Mouse (Mus musculus): ENCODE data around the gene Camk2n1. TPM values are rescaled to one million over a fixed set of nuclear protein-coding genes. Genes with fewer than 3 reads are reported as not detected.

Camk2n1 gene
- polyA plus RNA-seq, 1 experiment from 2014 or later: 5.5 TPM

DNA sequence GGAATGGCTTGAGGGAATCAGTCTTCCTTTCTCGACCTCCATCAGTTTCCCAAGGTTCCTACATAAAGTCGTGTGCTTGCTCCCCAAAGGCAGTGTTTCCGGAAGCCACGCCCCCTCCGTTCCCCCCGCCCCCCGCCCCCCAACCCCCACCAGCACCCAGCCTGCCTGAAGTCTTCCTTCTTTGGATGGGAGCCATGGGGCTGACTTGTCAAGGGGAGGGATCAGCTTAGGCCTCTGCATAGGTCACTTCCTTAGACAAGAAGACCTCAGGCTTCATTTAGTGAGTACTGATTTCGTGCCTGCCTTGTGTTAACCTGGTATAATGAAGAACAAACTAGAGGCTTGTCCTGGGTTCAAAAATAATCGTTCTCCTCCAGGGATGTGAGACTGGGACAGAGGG, 6.8 kb downstream of the Camk2n1 start:
- H3K9ac ChIP-seq: no peak overlapping the region
- WGBS: 24% methylated on average over 9 of the region's 9 CpGs
- no peak overlapping the region for H3K27ac ChIP-seq
- H3K4me2 ChIP-seq (replicated peaks): no peak overlapping the region
- no peak overlapping the region for H3K4me3 ChIP-seq (replicated peaks)
- H3K4me1 ChIP-seq (replicated peaks): peaks cover 64% of the 10 kb centered on the region
- no peaks in the 10 kb centered on the region for H3K27me3 ChIP-seq (replicated peaks)
- no peak for ATAC-seq
- no peaks in the 10 kb centered on the region for H3K36me3 ChIP-seq
- no peaks in the 10 kb centered on the region for H3K9me3 ChIP-seq

DNA sequence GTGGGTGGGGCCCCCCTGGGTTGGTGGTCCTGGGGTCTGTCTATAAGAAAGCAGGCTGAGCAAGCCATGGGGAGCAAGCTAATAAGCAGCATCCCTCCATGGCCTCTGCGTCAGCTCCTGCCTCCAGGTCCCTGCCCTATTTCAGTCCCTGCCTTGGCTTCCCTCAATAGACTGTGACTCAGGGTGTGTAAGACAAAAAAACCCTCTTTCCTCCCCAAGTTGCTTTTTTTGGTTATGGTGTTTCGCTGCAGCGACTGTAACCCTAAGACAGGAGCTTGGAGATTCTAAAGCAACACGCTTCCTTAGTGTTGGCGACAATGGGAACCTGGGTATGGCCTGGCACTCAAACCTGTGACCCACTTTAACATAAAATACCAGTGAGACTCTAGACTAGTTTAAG, 7.4 kb downstream of the Camk2n1 start:
- peaks cover 58% of the 10 kb centered on the region for H3K4me1 ChIP-seq (replicated peaks)

DNA sequence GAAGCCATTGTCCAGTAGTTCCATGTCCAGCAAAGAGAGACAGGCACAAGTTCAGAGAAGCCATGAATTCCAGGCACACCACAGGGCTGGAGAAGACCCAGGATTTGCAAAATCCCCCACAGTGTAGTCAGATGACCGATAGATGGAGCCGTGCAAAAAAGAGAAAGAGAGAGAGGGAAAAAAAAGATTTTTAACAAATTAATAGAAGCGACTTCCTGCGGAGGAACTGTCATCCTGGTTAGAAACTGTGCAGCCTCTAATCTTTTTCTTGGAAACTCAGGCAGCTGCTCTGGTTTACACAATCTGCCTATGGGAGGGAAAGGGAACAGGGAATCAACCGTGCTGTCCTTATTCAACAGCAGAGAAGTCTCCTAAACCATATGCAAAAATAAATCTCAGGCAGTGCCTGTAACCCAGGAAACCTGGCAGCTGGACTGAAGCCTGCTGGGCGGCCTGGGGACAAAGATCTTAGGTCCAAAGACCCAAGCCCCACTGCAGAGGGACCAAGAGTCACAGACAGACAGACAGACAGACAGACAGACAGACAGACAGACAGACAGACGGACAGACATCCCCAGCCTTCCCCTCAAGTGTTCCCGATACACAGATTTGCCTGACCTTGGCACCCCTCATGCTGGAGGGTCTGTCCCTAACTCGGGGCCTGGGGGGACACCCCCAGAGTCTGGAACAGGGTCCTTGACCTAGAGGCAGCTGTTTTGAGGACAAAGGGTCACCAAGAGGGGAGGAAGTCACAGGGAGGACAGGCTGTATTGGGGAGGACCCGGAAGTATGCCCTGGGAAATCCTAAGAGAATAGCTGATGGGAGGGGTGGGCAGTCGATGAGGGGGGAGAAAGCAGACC, 9.1 kb downstream of the Camk2n1 start:
- H3K4me1 ChIP-seq (replicated peaks): peaks cover 59% of the 10 kb centered on the region
- no peaks in the 10 kb centered on the region for H3K27me3 ChIP-seq (replicated peaks)
- H3K9ac ChIP-seq: no peak overlapping the region
- no peaks in the 10 kb centered on the region for H3K9me3 ChIP-seq
- H3K4me3 ChIP-seq (replicated peaks): no peak overlapping the region
- peak; percentile 26 for ATAC-seq
- peak overlapping the region; percentile 96 for H3K27ac ChIP-seq
- H3K36me3 ChIP-seq: no peaks in the 10 kb centered on the region
- WGBS: 4% methylated on average over 11 of the region's 11 CpGs
- peak overlapping the region; percentile 63 for H3K4me2 ChIP-seq (replicated peaks)

More for the DNA sequence above, 7.4 kb downstream of the Camk2n1 start:
- no peaks in the 10 kb centered on the region for H3K9me3 ChIP-seq
- no peak overlapping the region for H3K9ac ChIP-seq
- H3K36me3 ChIP-seq: no peaks in the 10 kb centered on the region
- no peak for ATAC-seq
- WGBS: 95% methylated on average over 5 of the region's 5 CpGs
- H3K27ac ChIP-seq: no peak overlapping the region
- no peak overlapping the region for H3K4me3 ChIP-seq (replicated peaks)
- no peaks in the 10 kb centered on the region for H3K27me3 ChIP-seq (replicated peaks)
- no peak overlapping the region for H3K4me2 ChIP-seq (replicated peaks)

DNA sequence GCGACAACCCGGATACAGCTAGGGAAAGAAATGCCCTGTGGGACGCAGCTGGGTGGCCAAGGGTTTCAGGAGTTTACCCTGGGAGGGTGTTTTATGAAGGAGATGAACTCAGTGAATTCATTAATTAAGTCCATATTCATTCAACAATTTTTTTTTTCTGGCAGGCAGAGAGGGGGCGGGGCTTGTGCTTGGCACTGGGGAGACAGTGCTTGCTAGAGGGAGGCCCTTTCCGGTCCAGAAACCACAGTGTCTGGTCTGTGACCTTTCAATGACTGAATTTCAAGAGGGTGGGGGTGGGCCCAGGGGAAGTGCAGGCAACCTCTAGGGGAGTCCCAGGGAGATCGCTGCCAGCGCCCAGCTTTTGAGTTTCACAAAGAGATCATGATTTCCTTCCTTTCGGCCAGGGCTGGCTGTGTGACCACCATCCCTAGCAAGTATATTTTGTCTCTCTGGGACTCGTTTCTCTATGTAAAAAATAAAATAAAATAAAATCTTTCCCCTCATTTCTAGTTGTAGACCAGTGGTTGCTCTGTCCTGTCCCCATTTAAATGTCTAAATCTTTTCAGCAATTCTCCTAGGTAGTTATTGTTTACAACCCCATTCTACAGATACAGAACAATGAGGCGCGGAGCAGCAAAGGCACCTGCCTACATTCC, 9.8 kb downstream of the Camk2n1 start:
- 9% methylated on average over 11 of the region's 11 CpGs for whole genome bisulfite sequencing
- H3K9ac ChIP-seq: 0 out of 2 replicates have a peak overlapping the region, but pooled peaks have one; percentile 1
- peak; percentile 52 for ATAC-seq
- no peaks in the 10 kb centered on the region for H3K36me3 ChIP-seq
- H3K4me2 ChIP-seq (replicated peaks): peak overlapping the region; percentile 63
- H3K27ac ChIP-seq: peak overlapping the region; percentile 96
- H3K9me3 ChIP-seq: no peaks in the 10 kb centered on the region
- H3K4me1 ChIP-seq (replicated peaks): peaks cover 59% of the 10 kb centered on the region
- H3K4me3 ChIP-seq (replicated peaks): no peak overlapping the region
- no peaks in the 10 kb centered on the region for H3K27me3 ChIP-seq (replicated peaks)

DNA sequence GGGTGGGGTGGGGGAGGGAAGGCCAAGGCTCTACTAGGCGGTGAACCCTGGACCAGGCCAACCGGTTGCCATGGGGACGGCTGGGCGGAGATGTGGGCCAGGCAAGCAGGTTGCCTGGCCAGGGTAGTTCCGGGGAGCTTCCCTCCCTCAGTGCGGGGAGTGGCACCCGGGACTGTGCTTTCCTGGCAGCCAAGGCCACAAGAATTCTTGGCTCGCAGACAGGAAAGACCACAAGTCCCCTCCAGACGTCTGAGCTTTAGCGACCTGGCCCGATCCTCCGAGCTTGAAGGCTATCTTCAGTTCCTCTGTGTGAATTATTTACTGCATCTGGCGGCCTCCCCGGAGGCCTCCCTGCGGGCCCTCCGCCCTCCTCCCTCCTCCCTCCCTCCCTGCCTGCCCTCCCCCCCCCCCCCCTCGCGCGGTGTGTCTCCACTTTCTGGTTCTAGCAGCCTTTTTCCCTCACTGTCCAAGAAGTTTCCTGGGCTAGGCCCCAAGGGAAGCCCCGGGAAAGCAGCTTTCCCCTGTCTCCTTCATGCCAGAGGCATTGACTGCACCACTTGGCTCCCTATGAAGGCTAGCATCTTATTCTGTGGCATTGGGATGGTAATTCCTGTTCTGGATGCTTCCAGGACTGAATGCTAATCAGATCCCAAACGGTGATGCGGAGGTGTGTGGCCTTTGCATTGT, 10.7 kb downstream of the Camk2n1 start:
- no peaks in the 10 kb centered on the region for H3K9me3 ChIP-seq
- WGBS: 3% methylated on average over 19 of the region's 22 CpGs
- H3K36me3 ChIP-seq: no peaks in the 10 kb centered on the region
- H3K4me3 ChIP-seq (replicated peaks): peak overlapping the region; percentile 25; the same call in 1 of the 2 replicates
- H3K4me1 ChIP-seq (replicated peaks): peaks cover 60% of the 10 kb centered on the region
- 0 out of 2 replicates have a peak overlapping the region, but pooled peaks have one; percentile 14 for H3K9ac ChIP-seq
- ATAC-seq: peak; percentile 86
- H3K27me3 ChIP-seq (replicated peaks): no peaks in the 10 kb centered on the region
- H3K27ac ChIP-seq: peak overlapping the region; percentile 96
- H3K4me2 ChIP-seq (replicated peaks): peak overlapping the region; percentile 63

DNA sequence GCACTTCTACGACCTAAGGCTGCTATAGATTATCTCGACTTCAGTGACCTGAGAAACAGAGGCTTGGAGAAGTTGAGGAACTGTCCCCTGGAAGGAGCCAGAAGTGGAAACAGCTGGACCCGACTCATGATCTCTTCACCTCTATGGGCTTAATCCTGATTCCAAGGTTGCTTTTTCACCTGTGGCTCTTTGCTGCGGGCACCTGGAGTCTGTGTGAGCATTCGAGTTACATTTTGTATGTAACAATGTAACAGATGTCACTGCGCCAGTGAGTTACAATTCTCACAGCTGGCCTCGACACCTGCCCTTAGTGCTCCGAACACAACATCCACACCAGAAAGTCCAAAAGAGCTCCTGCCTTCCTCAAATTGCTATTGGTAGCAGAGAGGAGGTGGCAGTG, 11.3 kb downstream of the Camk2n1 start:
- no peaks in the 10 kb centered on the region for H3K36me3 ChIP-seq
- H3K9me3 ChIP-seq: no peaks in the 10 kb centered on the region
- no peak overlapping the region for H3K4me3 ChIP-seq (replicated peaks)
- ATAC-seq: no peak
- peak overlapping the region; percentile 96 for H3K27ac ChIP-seq
- 0 out of 2 replicates have a peak overlapping the region, but pooled peaks have one; percentile 6 for H3K9ac ChIP-seq
- no peaks in the 10 kb centered on the region for H3K27me3 ChIP-seq (replicated peaks)
- no peak overlapping the region for H3K4me2 ChIP-seq (replicated peaks)
- WGBS: 40% methylated on average over 8 of the region's 8 CpGs
- peaks cover 59% of the 10 kb centered on the region for H3K4me1 ChIP-seq (replicated peaks)

DNA sequence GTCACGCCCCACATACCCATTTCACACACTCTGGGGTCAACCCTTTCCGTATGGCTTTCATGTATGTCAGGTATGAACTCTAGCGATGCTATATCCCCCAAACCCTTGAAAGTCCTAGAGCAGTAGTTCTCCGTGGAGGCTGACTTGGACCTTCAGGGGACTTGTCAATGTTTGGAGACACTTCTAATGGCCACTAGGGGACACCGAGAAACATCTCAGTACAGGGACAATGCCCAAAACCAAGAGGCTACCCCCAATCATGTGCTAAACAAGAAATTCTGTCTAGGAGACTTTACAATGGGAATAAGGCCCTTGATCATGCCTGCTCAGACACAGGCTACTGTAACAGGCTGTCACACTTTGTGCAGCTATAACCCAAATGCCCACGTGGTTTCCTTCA, 12.6 kb downstream of the Camk2n1 start:
- Histone ChIP-seq H3K4me2 (replicated peaks) (no peak overlapping the region), H3K9ac (no peak overlapping the region), H3K4me1 (replicated peaks) (peaks cover 58% of the 10 kb centered on the region), H3K4me3 (replicated peaks) (no peak overlapping the region), H3K36me3 (no peaks in the 10 kb centered on the region), H3K27me3 (replicated peaks) (no peaks in the 10 kb centered on the region), H3K9me3 (no peaks in the 10 kb centered on the region), H3K27ac (no peak overlapping the region)
- 73% methylated on average over 6 of the region's 6 CpGs for WGBS
- ATAC-seq: no peak

DNA sequence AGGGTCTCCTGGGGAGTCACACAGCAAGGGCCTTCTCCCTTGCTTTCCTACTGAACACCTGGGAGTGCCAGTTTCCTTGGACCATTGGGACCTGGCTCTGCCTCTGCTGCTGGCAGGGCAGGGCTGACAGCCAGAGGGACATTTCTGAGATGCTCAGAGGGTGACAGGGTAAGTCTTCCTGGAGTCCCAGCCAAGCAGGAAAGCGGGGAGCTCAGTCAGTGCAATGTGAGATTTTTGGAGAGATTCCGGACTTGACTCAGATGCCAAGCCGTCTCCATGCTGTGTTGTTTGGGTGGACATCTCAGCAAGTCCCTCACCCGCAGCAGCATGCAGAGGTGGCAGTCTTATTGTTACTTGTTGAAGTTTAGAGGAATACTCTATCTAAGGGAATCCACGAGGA, 13.3 kb downstream of the Camk2n1 start:
- H3K4me2 ChIP-seq (replicated peaks): no peak overlapping the region
- ATAC-seq: no peak
- H3K4me3 ChIP-seq (replicated peaks): no peak overlapping the region
- H3K9me3 ChIP-seq: no peaks in the 10 kb centered on the region
- peak overlapping the region; percentile 38; the same call in 1 of the 2 replicates for H3K27ac ChIP-seq
- peaks cover 57% of the 10 kb centered on the region for H3K4me1 ChIP-seq (replicated peaks)
- H3K27me3 ChIP-seq (replicated peaks): no peaks in the 10 kb centered on the region
- H3K36me3 ChIP-seq: no peaks in the 10 kb centered on the region
- 85% methylated on average over 5 of the region's 5 CpGs for WGBS
- H3K9ac ChIP-seq: no peak overlapping the region

DNA sequence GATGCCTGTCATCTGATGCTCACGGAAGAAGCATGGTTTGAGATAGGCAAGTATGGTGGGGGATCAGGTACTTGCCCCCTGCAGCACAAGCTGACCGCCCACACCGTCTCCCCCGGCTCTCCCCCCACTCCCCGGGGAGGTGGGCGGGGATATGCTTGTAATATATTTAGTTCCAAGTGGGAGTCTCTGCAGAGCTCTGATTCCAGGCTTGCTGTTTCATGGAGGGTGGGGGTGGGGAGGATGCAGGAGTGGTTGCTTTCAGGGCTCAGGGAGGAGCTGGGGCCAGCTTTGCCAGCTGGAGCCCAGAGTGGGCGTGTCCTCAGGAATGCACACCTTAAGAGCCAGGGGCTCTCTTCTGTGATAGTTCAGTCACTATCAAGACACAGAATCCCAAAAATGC, 15.0 kb downstream of the Camk2n1 start:
- Histone ChIP-seq H3K9ac (no peak overlapping the region), H3K4me2 (replicated peaks) (peak overlapping the region; percentile 39), H3K4me1 (replicated peaks) (peaks cover 40% of the 10 kb centered on the region), H3K9me3 (no peaks in the 10 kb centered on the region), H3K27me3 (replicated peaks) (no peaks in the 10 kb centered on the region), H3K36me3 (no peaks in the 10 kb centered on the region), H3K4me3 (replicated peaks) (no peak overlapping the region), H3K27ac (peak overlapping the region; percentile 48; the same call in 1 of the 2 replicates)
- peak; percentile 10; the same call in 1 of the 2 replicates for ATAC-seq
- WGBS: 13% methylated on average over 7 of the region's 7 CpGs

DNA sequence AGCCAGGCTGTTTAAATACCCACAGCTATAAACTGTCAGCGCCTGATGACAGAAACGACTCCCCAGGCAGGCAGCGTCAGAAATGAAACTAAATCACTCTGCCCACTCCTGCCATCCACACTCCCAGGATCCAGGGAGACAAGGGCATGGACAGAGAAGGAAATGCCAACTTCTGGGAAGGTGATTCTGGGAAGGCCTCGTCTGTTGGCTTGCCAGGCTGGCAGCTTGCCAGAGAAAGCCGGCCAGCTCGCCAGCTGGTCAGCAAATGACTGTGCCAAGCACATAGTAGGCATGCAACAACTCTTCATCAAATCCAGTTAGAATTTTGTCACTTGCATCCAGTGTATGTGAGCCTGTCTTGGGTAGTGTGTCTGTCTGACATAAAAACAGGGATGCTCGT, 17.1 kb downstream of the Camk2n1 start:
- 0 out of 2 replicates have a peak overlapping the region, but pooled peaks have one; percentile 12 for H3K4me2 ChIP-seq (replicated peaks)
- H3K9ac ChIP-seq: no peak overlapping the region
- ATAC-seq: no peak
- no peak overlapping the region for H3K4me3 ChIP-seq (replicated peaks)
- WGBS: 39% methylated on average over 7 of the region's 7 CpGs
- no peaks in the 10 kb centered on the region for H3K27me3 ChIP-seq (replicated peaks)
- no peaks in the 10 kb centered on the region for H3K36me3 ChIP-seq
- 0 out of 2 replicates have a peak overlapping the region, but pooled peaks have one; percentile 13 for H3K27ac ChIP-seq
- peaks cover 24% of the 10 kb centered on the region for H3K4me1 ChIP-seq (replicated peaks)
- no peaks in the 10 kb centered on the region for H3K9me3 ChIP-seq

DNA sequence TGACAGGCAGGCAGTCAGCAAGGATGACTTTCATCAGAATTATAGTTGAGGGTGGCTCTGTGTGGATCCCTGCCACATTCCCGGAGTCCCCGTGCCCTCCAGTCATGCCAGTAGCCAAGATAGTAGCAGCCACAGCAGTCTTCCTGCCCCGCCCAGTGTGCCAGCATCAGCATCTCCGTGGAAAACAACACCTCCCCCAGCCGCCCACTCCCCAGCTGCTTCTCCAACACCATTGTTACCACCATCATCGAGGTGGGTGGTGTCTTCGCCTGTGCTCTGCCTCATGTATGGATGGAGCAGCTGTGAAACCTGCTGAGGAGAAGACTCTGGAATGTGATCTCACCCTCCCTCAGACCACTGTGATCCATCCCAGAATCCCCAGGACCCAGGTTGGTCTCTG, 25.5 kb downstream of the Camk2n1 start:
- H3K4me2 ChIP-seq (replicated peaks): no peak overlapping the region
- no peak for ATAC-seq
- H3K9me3 ChIP-seq: no peaks in the 10 kb centered on the region
- H3K27me3 ChIP-seq (replicated peaks): no peaks in the 10 kb centered on the region
- H3K4me3 ChIP-seq (replicated peaks): no peak overlapping the region
- H3K9ac ChIP-seq: no peak overlapping the region
- no peaks in the 10 kb centered on the region for H3K36me3 ChIP-seq
- H3K4me1 ChIP-seq (replicated peaks): 0 out of 2 replicates have a peak, but pooled peaks cover 5% of the 10 kb centered on the region
- H3K27ac ChIP-seq: no peak overlapping the region
- WGBS: 78% methylated on average over 7 of the region's 7 CpGs

DNA sequence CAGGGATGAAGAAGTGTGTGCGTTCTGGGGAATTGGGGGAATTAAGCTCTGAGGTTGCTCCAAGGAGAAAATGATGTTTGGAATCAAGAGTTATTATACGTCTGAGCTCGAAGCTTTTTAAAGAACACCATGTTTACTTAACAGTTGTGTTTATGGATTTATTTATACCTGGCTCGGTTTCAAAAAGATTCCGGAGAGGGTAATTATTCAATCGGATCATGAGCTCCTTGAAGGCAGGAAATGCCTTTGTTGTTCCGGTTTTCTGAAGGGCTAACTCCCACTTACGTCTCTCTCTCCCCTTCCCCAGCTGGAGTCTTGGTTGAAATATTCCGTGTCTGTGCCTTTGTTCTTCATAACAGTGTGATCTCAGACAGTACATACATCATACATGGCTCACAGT, 26.8 kb downstream of the Camk2n1 start:
- Histone ChIP-seq H3K4me1 (replicated peaks) (0 out of 2 replicates have a peak, but pooled peaks cover 6% of the 10 kb centered on the region), H3K27ac (no peak overlapping the region), H3K4me2 (replicated peaks) (no peak overlapping the region), H3K4me3 (replicated peaks) (no peak overlapping the region), H3K9me3 (no peaks in the 10 kb centered on the region), H3K9ac (no peak overlapping the region), H3K36me3 (no peaks in the 10 kb centered on the region), H3K27me3 (replicated peaks) (no peaks in the 10 kb centered on the region)
- no peak for ATAC-seq
- 20% methylated on average over 9 of the region's 9 CpGs for WGBS

Data from intestine, embryonic 15.5 days (tissue).